Mouse (Mus musculus) right cerebral cortex, postnatal 4 days (tissue): Measurements from ENCODE around the gene Slc4a10.

ENCODE experiments used
- DNase-seq: peaks from one replicate; pipeline ENCODE4 v3.0.0-alpha.2; 2022

Slc4a10 gene

GRCm38 (mm10) chr2:62356606-62357005, 310.3 kb downstream of the Slc4a10 start:
- no peak for DNase-seq

- no peak for DNase-seq
Observed at GRCm38 (mm10) chr2:62357259-62357658, 311.0 kb downstream of the Slc4a10 start.

- no peak for DNase-seq
Observed at GRCm38 (mm10) chr2:62360872-62361271, 314.6 kb downstream of the Slc4a10 start.

DNA sequence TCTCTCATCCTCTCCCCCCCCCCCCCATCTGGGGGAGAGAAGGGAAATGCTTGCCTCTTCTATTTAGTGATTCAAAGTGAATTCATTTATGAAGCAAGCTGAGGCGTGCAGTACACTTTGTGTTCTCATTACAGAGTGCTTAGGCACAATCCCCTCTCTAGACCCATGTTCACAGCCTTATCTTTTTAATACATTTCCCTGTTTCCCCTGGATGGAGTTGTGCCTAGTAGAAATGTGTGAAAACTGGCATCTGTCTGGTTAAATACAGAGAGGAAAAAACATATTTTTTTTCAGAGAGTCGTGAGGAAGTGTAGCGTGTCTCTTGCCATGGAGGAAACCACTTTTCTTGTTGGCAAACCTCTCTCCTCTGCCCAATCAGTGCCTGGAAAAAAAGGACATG, 315.3 kb downstream of the Slc4a10 start:
- no peak for DNase-seq

DNA sequence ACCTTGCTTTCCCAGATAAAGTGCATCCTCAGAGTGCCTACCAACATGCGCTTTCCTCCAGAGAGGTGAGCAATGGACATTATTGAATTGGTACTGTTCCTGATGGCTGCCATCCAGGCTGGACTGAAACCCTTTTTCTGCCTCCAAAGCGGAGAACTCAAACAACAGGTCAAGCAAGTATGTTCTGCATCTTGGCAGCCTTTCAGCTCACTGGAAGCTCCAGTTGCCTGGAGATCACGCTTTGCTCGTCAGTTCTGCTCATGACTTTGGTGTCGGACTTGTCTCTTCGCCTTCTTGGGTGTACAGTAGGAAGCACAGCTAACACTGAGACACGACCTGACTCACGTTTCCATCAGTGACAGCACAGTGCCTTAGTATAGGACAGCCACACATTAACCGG, 315.9 kb downstream of the Slc4a10 start:
- no peak for DNase-seq

- DNase-seq, result no peak
Observed at GRCm38 (mm10) chr2:62363606-62364005, 317.3 kb downstream of the Slc4a10 start.

GRCm38 (mm10) chr2:62368349-62369053, 322.2 kb downstream of the Slc4a10 start:
- no peak for DNase-seq

- DNase-seq, result no peak
Observed at GRCm38 (mm10) chr2:62370048-62370447, 323.8 kb downstream of the Slc4a10 start.

GRCm38 (mm10) chr2:62373692-62374091, 327.4 kb downstream of the Slc4a10 start:
- no peak for DNase-seq
